Mouse (Mus musculus) lung, postnatal 10 days (tissue): ENCODE measurements around the gene Ly6g6d.

Experiments used
- DNase-seq: peaks from one replicate; pipeline ENCODE4 v3.0.0; 2021

Ly6g6d gene

GRCm38 (mm10) chr17:35068213-35068914 is 9.5 kb downstream of the Ly6g6d start:
- DNase-seq, result no peak

GRCm38 (mm10) chr17:35066084-35066483 is 11.8 kb downstream of the Ly6g6d start, which contains the start of gene Mpig6b:
Gene Mpig6b (minus strand): TSS chr17:35066184.
- no peak for DNase-seq

- DNase-seq, result peak; percentile 88
Measured at GRCm38 (mm10) chr17:35064951-35065947, 12.6 kb downstream of the Ly6g6d start, which contains the start of gene Ly6g6c. Gene Ly6g6c (plus strand): TSS chr17:35065388.

DNA sequence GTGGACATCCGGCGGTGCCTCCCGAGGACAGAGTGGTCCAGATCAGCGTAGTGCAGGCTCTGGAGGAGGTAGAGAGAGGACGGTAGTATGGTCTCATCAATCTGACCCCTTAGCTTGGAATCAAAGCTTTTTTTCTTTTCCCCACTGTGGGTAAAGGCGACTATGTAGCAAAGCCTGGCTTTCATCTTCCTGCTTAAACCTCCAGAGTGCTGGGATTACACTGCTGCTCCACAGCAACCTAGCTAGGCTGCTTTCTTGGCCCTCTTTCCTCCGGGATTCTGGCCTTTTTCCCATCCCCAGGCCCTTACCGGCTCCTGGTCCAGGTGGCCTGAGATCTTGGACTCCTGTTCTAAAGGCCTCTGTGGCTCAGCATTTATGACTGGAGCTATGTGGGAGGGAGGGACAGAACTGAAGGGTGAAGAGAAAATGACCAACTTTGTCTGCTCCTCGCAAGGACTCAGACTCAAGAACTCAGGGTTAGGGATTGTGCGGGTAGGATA is 13.4 kb downstream of the Ly6g6d start:
- DNase-seq, result no peak

DNA sequence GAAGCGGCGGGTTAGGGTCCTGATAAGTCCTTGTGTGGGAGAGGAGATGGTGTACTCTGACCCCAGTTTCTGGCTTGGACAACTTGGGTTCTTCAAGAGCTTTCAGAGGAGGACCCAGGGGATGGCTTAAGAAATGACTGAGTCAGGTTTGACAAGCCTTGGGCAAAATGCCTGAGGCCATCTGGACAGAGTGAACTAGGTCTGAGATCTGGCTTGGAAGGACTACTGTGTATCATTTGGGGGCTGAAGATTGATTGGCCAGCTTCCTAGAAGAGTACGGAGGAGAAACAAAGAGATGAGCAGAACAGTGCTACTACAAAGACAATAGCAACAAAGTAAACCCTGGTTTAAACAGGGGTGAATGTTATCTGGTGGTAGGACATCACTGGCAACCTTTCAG is 14.4 kb downstream of the Ly6g6d start:
- no peak for DNase-seq

GRCm38 (mm10) chr17:35061299-35061698 is 16.6 kb downstream of the Ly6g6d start:
- DNase-seq, result no peak

GRCm38 (mm10) chr17:35060737-35061297 is 17.0 kb downstream of the Ly6g6d start:
- peak; percentile 70 for DNase-seq

GRCm38 (mm10) chr17:35060071-35060470 is 17.8 kb downstream of the Ly6g6d start:
- no peak for DNase-seq

DNA sequence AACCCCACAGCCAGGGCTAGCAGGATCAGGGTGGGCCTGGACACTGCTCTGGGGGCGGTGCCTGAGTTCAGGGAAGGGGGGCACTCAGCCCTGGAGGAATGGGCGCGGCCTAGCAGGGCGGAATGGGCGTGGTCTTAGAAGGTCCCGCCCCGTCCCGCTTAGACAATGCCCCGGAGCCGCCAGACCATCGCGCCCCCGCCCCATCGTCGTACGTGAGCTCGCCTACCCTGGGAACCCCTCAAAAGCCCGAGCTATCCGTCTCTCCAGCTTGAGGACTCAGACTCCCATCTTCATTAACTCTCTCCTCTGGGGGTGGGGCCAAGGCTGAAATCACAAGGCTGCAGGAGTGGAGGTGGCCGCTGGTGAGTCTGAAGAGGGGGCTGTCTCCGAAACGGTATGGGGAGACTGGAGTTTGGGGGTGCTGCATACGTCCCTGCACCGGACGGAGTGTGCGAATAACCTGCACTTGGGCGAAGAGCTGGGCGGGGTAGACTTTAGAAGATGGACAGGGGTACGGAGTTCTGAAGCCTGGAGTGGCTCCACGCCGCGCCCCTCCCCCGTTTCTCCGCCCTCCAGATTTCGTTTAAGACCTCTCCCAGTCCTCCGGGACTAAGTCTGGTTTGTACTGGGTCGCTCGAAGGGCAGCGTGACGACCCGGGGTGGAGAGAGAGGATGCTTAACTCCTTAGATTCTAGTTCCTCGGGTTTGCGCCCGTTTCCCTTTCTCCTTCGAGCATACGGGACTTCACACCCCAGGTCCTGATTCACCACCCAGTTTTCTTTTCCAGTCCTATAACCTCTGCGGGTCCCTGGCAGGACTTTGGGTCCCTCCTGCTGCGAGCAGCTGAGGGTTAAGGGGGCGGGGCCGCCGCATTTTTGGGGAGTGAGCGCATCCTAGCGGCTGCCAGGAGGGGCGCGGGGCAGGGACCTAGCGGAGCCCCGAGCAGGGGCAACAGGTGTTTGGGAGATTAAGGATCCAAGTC is 18.7 kb downstream of the Ly6g6d start, which contains the start of gene Ddah2:
Gene Ddah2, plus strand, starts transcription at position 125 of the 982 bp plus-strand sequence.
- peak; percentile 97 for DNase-seq

GRCm38 (mm10) chr17:35058316-35058715 is 19.5 kb downstream of the Ly6g6d start:
- no peak for DNase-seq

DNA sequence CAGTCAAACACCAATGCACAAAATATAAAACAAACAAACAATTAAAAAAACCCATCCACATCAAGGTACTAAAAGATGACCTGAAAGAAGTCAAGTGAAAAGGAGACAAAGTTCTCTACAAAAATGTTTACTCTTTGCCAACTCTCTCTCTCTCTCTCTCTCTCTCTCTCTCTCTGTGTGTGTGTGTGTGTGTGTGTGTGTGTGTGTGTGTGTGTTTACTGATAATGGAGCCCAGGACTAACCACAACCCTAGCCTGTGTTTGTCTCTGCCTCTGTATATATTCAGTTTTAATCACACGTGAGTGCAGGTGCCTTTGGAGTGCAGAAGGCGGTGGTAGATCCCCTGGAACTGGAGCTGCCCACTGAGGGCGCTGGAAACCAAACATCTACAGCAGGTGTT is 20.8 kb downstream of the Ly6g6d start:
- no peak for DNase-seq

DNA sequence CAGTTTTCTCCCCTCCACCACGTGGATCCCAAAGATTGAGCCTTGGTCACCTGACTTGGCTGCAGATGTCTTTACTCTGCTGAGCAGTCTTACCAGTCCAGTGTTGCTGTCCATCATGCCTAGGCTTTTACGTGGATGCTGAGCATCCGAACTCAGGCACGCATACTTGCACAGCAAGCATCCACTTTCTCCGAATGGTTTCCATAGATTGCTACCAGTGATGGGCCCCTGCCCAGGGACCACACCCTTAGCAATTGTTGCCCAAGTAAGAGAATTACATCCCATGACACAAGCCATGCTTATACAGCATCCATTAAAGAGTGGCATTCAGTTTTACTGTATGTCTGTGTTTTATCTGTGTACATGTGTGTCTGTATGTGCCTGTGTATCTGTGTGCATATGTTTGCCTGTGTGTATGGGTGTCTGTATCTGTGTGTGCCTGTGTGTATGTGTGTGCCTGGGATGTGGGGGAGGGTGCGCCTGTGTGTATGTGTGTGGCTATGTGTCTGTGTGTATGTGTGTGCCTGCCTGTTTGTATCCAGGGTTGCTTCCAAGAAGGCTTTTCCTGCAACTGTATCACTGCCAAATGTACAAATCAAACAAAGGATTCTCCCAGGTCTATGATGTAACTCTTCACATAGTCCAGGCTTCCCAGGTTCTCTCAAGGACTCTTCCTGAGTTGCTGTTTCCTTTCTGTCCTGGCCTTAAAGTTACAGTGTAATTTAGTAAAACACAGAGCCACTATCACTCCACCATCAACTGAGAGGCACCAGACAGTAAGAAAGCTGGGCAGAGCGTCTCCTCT is 22.0 kb downstream of the Ly6g6d start:
- peak; percentile 43 for DNase-seq

DNA sequence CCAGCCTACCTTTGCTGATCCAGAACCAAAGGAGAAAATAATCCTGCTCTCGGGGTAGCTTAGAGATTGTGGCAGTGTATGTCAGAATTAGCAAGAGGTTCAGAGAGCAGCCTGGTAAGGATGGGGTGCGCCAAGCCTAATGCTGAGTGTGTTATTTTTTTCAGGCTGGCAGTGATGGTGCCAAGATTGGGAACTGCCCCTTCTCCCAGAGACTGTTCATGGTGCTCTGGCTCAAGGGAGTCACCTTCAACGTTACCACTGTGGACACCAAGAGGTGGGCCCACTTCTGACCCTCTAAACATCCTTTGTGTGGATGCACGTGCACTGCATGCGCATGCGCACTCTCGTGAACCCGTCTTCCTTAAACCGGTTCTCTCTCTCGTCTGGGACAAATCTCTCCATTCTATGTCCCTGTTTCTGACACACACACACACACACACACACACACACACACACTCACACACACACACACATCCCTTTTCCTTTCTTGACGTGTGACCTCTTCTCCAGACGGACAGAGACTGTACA is 25.5 kb downstream of the Ly6g6d start:
- no peak for DNase-seq

GRCm38 (mm10) chr17:35051156-35052086 is 26.4 kb downstream of the Ly6g6d start:
- peak; percentile 92 for DNase-seq

GRCm38 (mm10) chr17:35050126-35050750 is 27.6 kb downstream of the Ly6g6d start:
- DNase-seq, result peak; percentile 93

DNA sequence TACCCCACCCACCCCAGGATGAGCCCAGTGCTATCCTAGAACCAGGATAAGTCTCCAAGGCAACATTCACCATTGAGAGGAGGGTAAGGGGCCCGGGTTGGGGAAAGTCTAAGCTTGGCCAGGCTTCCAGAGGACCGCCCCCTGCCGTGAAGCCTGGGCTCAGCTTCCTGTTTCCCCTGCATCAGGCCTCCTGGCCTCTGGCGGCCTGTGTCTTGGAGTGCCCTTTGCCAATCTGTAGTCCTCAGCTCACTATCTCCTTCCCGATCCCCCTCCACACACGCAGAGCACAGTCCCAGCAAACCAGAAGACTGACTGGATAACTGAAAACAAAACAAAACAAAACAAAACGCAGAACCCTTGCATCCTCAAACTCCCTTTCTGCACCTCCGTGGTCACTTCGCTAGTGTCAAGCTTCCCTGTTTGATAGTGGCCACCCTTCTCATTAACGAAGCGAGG is 28.3 kb downstream of the Ly6g6d start, which contains the start of gene Clic1:
Gene Clic1, plus strand, starts transcription at position 406 of the 456 bp plus-strand sequence.
- DNase-seq, result peak; percentile 80

DNA sequence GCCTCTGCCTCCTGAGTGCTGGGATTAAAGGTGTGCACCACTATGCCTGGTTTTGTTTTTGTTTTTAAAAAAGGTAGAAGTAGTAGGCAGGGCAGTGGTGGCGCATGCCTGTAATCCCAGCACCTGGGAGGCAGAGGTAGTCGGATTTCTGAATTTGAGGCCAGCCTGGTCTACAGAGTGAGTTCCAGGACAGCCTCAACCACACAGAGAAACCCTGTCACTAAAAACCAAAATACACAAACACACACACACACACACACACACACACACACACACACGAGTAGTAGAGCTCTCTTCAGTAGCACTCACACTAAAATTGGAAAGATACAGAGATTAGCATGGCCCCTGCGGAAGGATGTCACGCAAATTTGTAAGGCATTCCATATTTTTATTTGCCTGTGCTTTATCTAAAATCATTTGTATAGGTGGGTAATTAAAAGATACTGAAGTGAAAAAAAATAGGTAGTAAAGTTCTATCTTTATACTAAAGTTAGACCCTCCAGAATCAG is 28.9 kb downstream of the Ly6g6d start:
- no peak for DNase-seq

DNA sequence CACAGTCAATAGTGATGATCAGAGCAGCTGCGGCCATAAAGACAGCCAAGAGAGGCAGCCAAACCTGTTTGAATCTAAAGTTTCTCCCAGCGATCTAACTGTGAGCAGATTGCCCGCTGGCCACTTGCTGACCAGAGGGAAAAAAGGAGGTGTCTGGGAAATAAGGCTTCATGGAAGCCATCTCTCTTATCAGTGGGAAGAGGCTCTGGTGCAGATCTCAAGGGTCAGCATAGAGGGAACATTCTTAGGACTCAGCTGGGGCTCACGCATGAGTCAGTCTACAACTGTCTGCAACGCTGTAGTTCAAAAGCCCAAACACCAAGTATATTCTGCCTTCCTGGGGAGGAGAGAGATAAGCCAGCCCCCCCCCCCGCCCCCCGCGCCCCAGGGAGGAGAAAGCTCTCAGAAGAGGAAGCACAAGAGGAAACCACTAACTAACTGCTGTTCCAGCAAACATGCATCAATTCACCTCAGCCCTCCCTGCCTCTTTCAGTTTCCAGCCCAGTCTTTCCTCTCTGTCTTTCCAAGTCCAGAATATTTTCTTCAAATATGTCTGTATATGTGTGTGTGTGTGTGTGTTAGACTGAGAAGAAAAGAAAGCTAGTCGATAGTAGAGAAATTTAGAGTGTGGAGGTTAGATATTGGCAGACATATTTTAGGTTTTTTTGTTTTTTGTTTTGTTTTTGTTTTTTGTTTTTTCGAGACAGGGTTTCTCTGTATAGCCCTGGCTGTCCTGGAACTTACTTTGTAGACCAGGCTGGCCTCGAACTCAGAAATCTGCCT is 29.5 kb downstream of the Ly6g6d start:
- peak; percentile 35 for DNase-seq
